Mouse (Mus musculus) heart, embryonic 11.5 days (tissue): ENCODE data around the gene Smarcad1. TPM values are rescaled to one million over a fixed set of nuclear protein-coding genes. Genes with fewer than 3 reads are reported as not detected.
"Not testable (repeated sequence)": the region's sequence is repeated elsewhere in the genome, so short reads cannot be mapped to it uniquely, and the experiment has no call there.

Source experiments
- ATAC-seq: fragments of 200-750 bp; cut with Nextera tagmentation; replicated peaks from 2 replicates; pipeline ENCODE4 v1.8.0; 2017; ENCODE audit warnings: moderate library complexity; ENCODE audit not compliant: insufficient number of reproducible peaks, low FRiP score, low TSS enrichment
- H3K27ac ChIP-seq: fragments of 300-500 bp; sonication (generic); 2 replicates; pipeline ENCODE4 v1.5.1; 2014; ENCODE audit warnings: mild to moderate bottlenecking, low read depth, low read length
- H3K27me3 ChIP-seq: fragments of 300-500 bp; sonication (generic); 2 replicates; pipeline ENCODE4 v1.6.1; 2014; ENCODE audit warnings: mild to moderate bottlenecking, low read length, mixed read lengths; ENCODE audit not compliant: control insufficient read depth, insufficient read depth
- H3K36me3 ChIP-seq: fragments of 300-500 bp; sonication (generic); 2 replicates; pipeline ENCODE4 v1.6.1; 2014; ENCODE audit warnings: mild to moderate bottlenecking, low read length, moderate library complexity, mixed read lengths; ENCODE audit not compliant: control insufficient read depth, insufficient read depth
- H3K4me1 ChIP-seq: fragments of 300-500 bp; sonication (generic); 2 replicates; pipeline ENCODE4 v1.6.1; 2014; ENCODE audit warnings: low read length; ENCODE audit not compliant: control insufficient read depth, insufficient read depth
- H3K4me2 ChIP-seq: fragments of 300-500 bp; sonication (generic); 2 replicates; pipeline ENCODE4 v1.6.1; 2014; ENCODE audit warnings: mild to moderate bottlenecking, moderate library complexity
- H3K4me3 ChIP-seq: fragments of 300-500 bp; sonication (generic); 2 replicates; pipeline ENCODE4 v1.5.1; 2014; ENCODE audit warnings: low read depth, low read length
- H3K9ac ChIP-seq: fragments of 300-500 bp; sonication (generic); 2 replicates; pipeline ENCODE4 v1.6.1; 2014; ENCODE audit warnings: mild to moderate bottlenecking, low read depth, low read length, moderate library complexity
- H3K9me3 ChIP-seq: fragments of 300-500 bp; sonication (generic); replicated peaks from 2 replicates; pipeline ENCODE4 v1.6.1; 2016; ENCODE audit warnings: low read length; ENCODE audit not compliant: control insufficient read depth
- WGBS: fragments of 180-500 bp; shearing (Covaris S2); extraction: QIAGEN DNeasy Blood & Tissue Kit; methylation state at CpG from one replicate; pipeline ENCODE4 v1.1.7; 2014; ENCODE audit not compliant: insufficient replicate concordance; 5-methylcytosine and 5-hydroxymethylcytosine counted together
- polyA plus RNA-seq: library from polyadenylated mRNA; unstranded; fragments of >200 nt; fragmentation: Nextera tagmentation; extraction: Ambion mirVana; gene quantifications from 2 replicates; pipeline ENCODE4 v1.2.1, GENCODE M21; 2014

Gene Smarcad1
- polyA plus RNA-seq, 1 experiment from 2014 or later, result 68.1 TPM

DNA sequence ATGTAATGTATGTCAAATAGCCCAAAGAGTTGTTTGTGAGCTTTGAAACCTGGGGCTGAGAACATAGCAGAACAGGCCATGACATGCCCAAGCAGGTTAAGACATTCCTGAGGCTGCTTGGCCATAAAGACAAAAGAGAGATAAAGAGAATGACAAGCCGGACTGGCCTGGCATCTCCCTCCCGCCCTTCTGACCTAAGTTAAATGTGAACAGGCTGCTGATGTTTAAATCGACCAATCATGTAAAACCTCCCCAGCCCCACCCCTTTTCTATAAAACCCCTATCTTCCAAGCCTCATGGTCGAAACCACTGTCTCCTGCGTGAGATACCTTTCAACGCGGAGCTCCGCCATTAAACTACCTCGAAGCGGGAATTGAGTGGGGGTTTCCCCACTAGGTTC is 24.8 kb upstream of the Smarcad1 start:
- H3K9me3 ChIP-seq, result no peaks in the 10 kb centered on the region
- no peaks in the 10 kb centered on the region for H3K36me3 ChIP-seq
- no peaks in the 10 kb centered on the region for H3K27me3 ChIP-seq
- no peak overlapping the region for H3K27ac ChIP-seq
- no peak overlapping the region for H3K4me3 ChIP-seq
- no peak for ATAC-seq
- no peak overlapping the region for H3K9ac ChIP-seq
- H3K4me2 ChIP-seq, result no peak overlapping the region
- 86% methylated on average over 10 of the region's 10 CpGs for WGBS
- H3K4me1 ChIP-seq, result no peaks in the 10 kb centered on the region

- H3K9ac ChIP-seq, H3K4me1 ChIP-seq, H3K27ac ChIP-seq, H3K4me3 ChIP-seq, ATAC-seq, H3K36me3 ChIP-seq, H3K9me3 ChIP-seq, H3K27me3 ChIP-seq, H3K4me2 ChIP-seq: not testable (repeated sequence)
- WGBS, result 85% methylated on average over 5 of the region's 5 CpGs
Observed at GRCm38 (mm10) chr6:65018966-65019365, 23.4 kb upstream of the Smarcad1 start.

GRCm38 (mm10) chr6:65021883-65022282 is 20.5 kb upstream of the Smarcad1 start:
- WGBS, result 32% methylated on average over 4 of the region's 4 CpGs

DNA sequence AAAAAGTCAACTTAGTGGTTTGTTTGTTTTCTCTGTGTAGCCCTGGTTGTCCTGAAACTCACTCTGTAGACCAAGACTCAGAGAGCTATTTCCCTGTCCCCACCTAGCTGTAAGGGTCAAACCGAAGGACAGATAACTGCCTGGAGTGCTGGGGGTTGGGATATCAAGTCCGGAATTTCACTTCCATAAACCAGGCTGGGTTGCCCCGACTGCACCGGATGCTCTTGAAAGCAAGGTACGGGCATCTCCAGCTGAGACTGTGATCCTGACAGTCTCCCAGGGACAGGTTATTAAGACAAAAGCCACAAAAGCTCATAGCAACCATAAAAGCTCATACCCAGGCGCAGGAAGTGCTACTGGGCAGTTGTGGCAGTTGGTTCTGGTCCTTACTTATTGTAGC is 19.3 kb upstream of the Smarcad1 start:
- Histone ChIP-seq H3K9me3 (no peaks in the 10 kb centered on the region), H3K4me3 (no peak overlapping the region), H3K27ac (no peak overlapping the region), H3K4me2 (no peak overlapping the region), H3K27me3 (no peaks in the 10 kb centered on the region), H3K4me1 (no peaks in the 10 kb centered on the region), H3K36me3 (no peaks in the 10 kb centered on the region), H3K9ac (no peak overlapping the region)
- 69% methylated on average over 6 of the region's 6 CpGs for WGBS
- ATAC-seq, result no peak

More at GRCm38 (mm10) chr6:65021883-65022282, 20.5 kb upstream of the Smarcad1 start:
- Histone ChIP-seq H3K9me3 (no peaks in the 10 kb centered on the region), H3K4me1 (no peaks in the 10 kb centered on the region), H3K36me3 (no peaks in the 10 kb centered on the region), H3K4me3 (no peak overlapping the region), H3K27ac (no peak overlapping the region), H3K4me2 (no peak overlapping the region), H3K27me3 (no peaks in the 10 kb centered on the region), H3K9ac (no peak overlapping the region)
- no peak for ATAC-seq

DNA sequence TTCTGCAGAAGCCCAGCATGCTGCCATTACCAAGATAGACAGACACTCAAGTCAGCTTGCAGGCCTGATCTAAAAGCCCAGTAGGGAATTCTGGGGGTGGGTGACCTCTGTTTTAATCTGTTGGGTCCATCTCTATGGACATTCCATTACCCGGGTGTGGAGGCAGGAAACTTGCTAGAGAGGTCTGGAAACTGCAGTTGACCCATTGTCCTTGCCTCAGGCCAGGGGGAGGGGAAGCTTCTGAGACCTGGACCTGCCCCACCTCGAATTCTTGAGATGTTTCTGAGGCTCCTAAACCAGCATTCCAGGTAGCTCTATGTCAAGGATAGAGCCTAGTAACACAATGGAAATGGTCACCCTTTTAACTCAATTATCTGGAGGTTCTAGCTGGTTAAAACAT is 17.7 kb upstream of the Smarcad1 start:
- H3K9me3 ChIP-seq, result no peaks in the 10 kb centered on the region
- no peaks in the 10 kb centered on the region for H3K27me3 ChIP-seq
- H3K4me1 ChIP-seq, result no peaks in the 10 kb centered on the region
- no peak for ATAC-seq
- no peak overlapping the region for H3K4me3 ChIP-seq
- no peak overlapping the region for H3K4me2 ChIP-seq
- no peak overlapping the region for H3K27ac ChIP-seq
- H3K36me3 ChIP-seq, result no peaks in the 10 kb centered on the region
- no peak overlapping the region for H3K9ac ChIP-seq
- WGBS, result 42% methylated on average over 2 of the region's 2 CpGs

DNA sequence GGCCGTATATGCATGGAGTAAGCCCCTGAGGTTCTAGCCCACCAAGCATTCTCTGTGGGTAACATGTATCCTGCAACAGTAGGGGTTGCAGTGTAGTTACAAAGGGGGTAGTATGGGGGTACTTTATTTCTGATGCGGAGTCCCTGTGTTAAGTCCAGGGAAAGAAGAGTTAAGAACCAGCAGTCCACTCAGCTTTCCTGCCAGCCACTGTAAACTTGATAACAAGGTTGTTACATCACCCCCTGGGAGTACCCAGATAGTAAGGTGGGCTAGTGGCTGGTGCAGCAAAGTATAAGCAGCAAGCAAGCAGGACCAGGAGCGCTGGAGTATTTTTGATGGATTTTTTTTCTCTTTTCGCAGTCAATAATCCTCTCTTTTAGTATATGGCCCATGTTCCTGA is 17.3 kb upstream of the Smarcad1 start:
- Histone ChIP-seq H3K9me3 (no peaks in the 10 kb centered on the region), H3K9ac (no peak overlapping the region), H3K36me3 (no peaks in the 10 kb centered on the region), H3K4me2 (no peak overlapping the region), H3K4me3 (no peak overlapping the region), H3K27me3 (no peaks in the 10 kb centered on the region), H3K27ac (no peak overlapping the region), H3K4me1 (no peaks in the 10 kb centered on the region)
- 89% methylated on average over 4 of the region's 4 CpGs for WGBS
- ATAC-seq, result no peak

GRCm38 (mm10) chr6:65034661-65035060 is 7.7 kb upstream of the Smarcad1 start:
- Histone ChIP-seq H3K27ac (no peak overlapping the region), H3K36me3 (no peaks in the 10 kb centered on the region), H3K9me3 (no peaks in the 10 kb centered on the region), H3K27me3 (no peaks in the 10 kb centered on the region), H3K9ac (no peak overlapping the region), H3K4me2 (no peak overlapping the region), H3K4me1 (no peaks in the 10 kb centered on the region), H3K4me3 (no peak overlapping the region)
- 84% methylated on average over 2 of the region's 2 CpGs for WGBS
- ATAC-seq, result no peak

DNA sequence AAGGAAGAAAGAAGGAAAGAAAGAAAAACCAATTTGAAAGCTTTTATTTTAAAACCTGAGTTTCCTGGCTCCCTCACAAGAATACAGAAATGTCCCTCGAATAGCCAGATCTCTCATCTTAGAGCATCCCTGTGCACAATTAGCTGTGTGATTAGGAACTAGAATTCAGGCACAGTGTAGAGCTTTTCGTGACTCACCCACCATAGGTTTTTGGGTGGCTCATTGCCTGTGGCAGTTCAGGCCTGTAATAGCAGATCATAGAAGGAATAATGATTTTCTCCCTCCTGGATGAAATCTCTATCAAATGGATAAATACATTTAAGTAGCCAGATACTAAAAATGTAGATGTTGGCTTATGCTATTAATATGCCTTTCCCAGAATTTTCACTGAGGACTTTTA is 6.9 kb upstream of the Smarcad1 start:
- Histone ChIP-seq H3K9ac (no peak overlapping the region), H3K27me3 (no peaks in the 10 kb centered on the region), H3K9me3 (no peaks in the 10 kb centered on the region), H3K36me3 (no peaks in the 10 kb centered on the region), H3K27ac (no peak overlapping the region), H3K4me1 (no peaks in the 10 kb centered on the region), H3K4me3 (no peak overlapping the region), H3K4me2 (no peak overlapping the region)
- ATAC-seq, result no peak
- 78% methylated on average over 2 of the region's 2 CpGs for WGBS

DNA sequence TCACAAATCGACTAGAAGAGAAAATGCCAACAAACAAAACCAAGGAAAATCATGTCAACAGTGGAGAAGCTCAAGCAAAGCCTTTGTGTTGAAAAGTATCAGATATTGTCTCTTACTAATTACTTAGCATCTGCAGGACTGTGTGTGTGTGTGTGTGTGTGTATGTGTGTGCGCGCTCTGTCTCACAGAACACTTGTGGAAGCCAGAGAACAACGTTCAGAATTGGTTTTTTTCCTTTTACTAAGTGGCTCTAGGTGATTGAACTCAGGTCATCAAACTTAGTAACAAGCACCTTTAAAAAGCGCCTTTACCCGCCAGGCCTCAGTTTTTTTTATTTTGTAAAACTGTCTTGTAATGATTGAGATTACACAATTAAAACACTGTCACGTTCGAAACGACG is 451 bp upstream of the Smarcad1 start:
- peaks cover 3% of the 10 kb centered on the region; the same call in 1 of the 2 replicates for H3K4me1 ChIP-seq
- WGBS, result 40% methylated on average over 10 of the region's 10 CpGs
- ATAC-seq, result no peak
- no peaks in the 10 kb centered on the region for H3K9me3 ChIP-seq
- peak overlapping the region; percentile 87 for H3K4me3 ChIP-seq
- peak overlapping the region; percentile 86 for H3K4me2 ChIP-seq
- H3K36me3 ChIP-seq, result peaks cover 14% of the 10 kb centered on the region
- H3K9ac ChIP-seq, result peak overlapping the region; percentile 99; the same call in 1 of the 2 replicates
- no peak overlapping the region for H3K27ac ChIP-seq
- H3K27me3 ChIP-seq, result no peaks in the 10 kb centered on the region
